Mouse (Mus musculus) ovary, postnatal 14 days (tissue): Measurements from ENCODE around the gene Slc25a27.

Source experiments
- DNase-seq: peaks from one replicate; pipeline ENCODE4 v3.0.0; 2022; ENCODE audit warnings: low spot score

The Slc25a27 gene

DNA sequence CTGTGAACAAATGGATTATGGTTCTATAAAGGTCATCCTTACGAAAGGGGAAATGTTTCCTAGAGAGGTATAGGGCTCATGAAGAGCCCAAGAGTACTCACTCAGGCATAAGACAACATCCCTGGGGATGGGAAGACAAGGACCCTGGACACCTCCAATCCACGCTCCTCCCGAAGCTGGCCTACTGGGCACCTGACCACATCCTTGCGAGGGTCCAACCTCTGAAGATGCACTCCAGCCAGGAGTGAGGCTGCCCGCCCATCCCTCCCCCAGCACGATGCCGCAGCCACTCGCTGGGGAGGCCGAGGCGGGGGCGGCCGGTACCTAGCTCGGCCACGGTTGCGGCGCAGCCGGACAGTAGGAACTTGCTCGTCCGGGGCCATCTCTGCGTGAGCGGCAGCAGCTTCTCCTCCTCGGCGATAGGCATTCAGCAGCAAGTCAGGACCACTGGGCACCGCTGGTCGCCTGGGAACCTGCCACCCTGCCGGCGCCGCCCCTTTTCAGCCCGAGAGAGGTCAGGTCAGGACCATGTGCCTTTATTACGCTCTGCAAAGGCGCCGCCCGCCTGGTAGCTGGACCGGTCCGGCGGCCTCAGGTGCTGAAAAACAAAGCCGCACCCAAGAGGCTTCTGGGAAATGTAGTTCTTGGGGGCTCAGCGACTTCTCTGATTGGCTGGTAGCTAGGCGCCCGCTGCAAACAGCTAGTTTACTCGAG lies at the start of gene Slc25a27:
Gene Slc25a27 (minus strand): TSS at position 639 of the 714 bp plus-strand sequence.
- peak; percentile 68 for DNase-seq

DNA sequence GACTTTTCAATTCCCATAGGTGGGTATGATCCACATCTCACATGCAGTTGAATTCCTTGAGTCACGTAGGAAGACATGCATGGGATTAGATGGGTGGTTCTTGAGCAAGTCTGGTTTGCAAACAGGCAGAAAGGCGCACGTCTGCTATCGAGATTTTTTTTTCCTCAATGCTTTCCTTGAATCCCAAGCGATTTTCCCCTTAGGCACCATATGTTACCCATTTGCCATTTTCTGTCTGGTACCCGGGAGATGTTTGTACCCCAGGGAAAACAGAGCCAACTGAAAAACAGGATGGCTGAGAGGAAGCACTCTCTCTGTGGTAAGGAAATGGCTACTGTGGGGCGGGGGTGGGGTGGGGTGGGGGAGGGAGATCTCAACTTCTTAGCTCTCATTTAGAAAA lies 49.6 kb upstream of the Slc25a27 start:
- no peak for DNase-seq

DNA sequence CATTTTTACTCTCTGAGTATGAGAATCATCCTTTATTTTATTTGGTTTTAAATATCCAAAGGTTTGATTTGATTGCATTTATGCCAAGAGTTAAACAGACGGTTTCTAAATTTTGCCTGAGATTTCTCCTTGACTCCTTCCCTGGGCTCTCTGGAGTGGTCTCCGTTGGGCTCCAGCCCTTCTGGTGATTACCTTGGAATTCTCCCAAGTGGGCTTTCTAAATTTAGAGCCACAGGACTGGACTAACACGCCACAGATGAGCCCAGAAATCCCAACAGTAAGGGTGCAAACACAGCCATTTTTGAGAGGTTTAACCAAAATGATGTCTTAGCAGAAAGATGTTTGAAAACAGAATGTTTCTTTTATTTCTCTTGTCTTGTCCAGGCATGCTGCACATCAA lies 47.2 kb upstream of the Slc25a27 start:
- no peak for DNase-seq

DNA sequence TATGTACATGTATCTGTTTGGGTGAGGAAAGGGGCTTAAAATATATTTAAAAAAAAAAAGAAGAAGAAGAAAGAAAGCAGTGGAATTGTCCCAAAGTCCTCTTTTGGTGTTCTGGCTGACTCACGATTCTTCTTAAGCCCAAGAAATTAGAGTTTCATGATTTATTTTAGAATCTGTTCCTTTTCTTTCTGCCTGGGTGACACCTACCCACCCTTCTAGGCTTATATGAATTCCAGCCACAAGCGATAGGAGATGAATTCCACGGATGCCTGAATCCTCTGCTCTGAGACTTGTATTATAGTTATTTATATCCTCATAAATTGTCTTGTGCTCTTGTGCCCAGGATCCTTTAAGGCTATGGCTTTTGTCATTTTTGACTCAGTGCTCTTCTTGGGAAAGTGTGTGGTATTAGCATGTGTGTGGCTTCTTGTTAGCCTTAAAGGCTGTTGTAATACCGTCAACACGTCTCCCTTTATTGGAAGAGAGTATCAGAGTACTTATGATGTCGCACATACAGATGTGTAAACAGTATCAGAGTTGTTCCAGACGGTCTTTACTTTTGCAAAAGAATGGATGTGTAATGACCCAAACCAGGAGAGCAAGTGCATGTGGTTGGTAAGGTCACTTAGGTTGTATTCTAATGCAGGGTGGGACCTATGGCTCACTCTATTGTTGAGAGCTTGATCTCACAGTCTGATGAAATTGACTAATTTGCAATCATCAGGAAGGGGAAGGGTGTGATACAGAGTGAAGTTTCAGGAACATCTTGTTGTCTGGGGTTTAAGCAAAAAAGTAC lies 44.7 kb upstream of the Slc25a27 start:
- DNase-seq: no peak

DNA sequence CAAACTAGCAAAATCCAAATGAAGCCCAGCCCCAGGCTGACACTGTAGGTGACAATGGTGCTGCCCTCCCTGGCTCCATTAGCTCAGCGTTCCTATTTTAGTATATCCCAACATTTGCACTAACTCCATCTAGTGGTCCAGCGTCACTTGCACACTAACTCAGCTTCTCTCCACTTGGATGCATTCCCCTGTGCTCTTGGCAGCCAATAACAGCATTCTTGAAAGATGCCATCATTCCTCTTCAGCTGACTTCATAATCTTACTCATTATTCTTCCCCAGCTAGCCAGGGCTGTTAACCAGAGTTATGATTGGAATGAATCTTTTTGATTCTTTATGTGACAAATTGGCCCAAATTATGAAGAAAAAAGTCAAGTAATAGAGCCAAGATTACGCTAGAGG lies 40.2 kb upstream of the Slc25a27 start:
- DNase-seq: no peak

DNA sequence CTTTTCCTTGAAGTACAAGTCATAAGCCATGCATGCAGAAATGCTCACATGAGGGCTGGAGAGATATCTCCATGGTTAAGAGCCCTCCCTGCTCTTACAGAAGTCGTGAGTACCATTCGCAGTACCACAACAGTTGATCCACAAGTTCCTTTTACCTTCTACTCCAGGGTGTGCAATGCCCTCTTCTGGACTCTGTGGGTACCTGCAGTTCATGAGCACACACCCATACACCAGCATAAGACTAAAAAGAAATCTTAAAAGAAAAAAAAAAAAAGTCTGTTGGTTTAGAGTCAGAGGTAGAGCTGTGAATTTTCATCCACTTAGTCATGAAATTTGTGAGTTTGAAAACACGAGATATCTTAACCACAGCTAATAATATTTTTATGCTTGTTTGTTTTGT lies 39.7 kb upstream of the Slc25a27 start:
- DNase-seq: no peak

DNA sequence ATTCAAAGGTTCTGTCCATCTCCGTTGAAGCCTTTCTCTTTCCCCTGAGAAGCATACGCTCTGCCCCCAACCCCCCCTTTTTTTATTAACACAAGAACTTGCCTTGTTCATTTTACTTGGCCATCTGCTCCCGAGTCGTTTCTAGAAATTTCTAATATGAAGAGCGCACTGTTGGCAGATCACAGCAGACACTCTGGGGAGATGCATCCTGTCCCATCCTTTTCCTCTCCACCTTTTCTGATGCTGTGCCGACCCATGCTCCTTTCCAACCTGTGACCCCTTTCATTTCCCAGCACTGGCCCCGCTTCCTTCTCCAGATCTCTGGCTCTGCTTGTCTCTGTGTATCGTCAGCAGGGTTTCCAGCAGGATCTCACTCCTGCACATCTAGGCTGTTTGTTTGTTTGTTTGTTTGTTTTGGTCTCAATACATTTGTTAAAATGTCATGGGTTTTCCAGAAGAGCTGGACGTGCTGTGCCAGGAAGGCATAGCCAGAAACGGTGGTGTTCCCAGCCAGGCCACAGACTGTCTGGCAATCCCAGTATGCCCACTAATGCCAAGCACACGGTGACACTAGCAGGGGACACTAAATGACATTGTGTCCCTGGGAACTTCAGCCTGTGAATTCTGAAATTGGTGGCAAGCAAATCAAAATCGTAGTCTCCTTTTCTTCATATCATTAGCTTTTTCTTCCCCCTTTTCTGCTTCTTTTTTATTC lies 37.4 kb upstream of the Slc25a27 start:
- DNase-seq: no peak

DNA sequence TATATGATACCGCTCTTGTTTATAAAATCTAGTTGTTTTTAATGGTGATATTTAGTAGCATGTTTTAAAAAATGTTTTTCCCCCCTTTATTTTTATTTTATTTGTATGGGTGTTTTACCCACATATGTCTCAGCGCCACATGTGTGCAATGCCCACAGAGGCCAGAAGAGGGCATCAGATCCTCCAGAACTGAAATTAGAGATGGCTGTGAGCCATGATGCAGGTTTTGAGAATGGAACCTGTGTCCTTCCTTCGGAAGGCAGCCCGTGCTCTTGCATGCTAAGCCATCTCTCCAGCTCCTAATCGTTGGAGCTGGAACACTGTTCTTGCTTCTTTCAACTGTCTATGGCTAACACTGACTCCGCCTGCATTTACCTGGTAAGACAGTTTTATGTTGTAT lies 34.0 kb upstream of the Slc25a27 start:
- peak; percentile 49 for DNase-seq

DNA sequence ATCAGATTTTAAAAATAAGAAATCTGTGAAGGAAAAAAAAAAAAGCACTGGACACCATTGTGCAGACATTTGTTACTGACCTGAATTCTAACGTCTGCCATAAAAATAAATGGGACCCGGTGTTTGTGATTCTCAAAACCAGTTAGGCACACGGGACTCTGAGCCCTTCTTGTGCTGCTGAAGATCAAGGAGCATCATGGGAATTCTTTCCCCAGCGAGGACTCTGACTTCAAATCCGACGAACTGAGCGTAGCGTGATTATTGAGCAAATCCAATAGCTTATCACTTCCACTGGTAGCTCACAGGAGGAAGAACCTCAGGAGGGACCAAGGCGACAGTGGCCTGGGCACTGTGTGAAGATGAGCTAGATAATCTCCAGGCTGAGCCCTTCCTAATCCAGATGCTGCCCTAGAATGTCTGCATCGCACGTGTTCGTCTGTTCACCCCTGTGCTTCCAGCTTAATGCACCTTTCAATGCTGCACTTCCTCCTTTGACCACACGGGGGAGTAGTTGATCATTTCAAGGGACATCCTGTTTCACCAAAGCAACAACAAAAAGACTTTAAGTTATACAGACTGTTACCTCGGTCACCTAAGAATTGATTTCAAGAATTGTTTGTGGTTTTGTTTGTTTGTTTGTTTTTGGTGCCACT lies 32.1 kb upstream of the Slc25a27 start:
- DNase-seq: peak; percentile 68

DNA sequence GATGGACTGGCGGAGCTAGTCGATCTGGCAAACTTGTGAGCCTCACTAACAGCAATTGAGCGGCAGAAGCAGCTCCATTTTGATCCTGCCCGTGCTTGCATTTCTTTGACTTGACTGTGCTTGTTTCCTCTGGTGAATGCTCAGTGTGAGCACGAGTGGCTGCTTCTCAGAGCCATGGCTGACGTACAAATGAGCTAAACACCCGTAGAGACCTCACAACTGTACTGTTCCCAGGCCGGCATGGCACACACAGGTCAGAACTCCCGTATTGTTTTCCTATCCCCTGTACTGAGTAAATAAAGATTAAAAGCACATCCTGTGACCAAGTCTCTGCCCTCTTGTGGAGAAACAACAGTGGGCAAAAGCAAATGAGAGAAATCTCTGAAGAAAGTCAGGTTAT lies 22.6 kb upstream of the Slc25a27 start:
- DNase-seq: no peak

DNA sequence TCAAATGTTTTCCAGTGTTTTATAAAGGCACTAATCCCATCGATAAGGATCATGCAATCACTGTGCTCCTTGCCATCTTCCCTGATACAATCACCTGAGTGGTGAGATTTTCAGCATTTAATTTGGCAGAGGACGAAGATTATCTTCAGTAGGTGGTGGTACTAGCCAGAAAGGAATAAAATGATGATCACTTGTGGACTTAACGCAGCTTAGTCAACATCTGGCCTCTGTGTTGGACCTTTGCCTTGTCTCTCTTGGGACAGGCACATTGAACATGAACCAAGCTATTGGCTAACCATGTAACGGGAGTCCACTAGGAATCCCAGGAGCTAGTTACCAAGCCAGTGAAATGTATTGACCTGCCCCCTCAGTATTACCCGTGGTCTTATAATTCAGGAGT lies 17.6 kb upstream of the Slc25a27 start:
- no peak for DNase-seq

DNA sequence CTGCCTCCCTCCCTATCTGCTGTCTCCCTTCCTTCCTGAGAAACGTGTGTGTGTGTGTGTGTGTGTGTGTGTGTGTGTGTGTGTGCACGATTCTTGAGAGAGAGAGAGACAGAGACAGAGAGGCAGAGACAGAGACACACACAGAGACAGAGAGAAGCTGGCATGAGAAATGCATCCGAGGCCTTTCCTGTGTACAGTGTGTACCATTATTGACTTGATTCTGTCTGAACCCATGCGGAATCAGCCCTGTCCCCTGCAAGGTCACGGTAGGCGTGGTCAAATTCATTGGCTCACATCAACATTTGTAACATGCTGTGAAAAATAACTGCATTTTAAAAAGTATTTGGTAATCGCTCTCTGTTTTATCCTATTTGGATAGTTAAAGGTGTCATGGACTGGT lies 17.1 kb upstream of the Slc25a27 start:
- no peak for DNase-seq

DNA sequence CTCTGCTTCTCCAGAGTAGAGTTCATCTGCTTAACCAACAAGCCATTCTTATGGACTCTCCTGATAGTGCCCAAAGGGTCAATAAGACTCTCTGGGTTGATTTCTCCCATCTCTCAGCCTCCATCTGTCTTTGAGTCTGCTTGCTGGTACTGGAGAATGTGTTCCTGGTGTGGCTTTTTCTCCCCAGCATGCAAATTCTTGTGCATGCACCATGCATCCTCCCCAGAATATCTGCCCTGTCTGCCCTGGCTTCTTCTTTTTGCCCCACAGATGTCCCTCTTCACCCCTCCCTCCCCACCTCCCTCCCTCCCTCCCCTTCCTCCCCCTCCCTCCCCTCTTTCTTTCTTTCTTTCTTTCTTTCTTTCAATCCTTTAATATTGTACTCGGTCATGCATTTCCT lies 10.3 kb upstream of the Slc25a27 start:
- no peak for DNase-seq

DNA sequence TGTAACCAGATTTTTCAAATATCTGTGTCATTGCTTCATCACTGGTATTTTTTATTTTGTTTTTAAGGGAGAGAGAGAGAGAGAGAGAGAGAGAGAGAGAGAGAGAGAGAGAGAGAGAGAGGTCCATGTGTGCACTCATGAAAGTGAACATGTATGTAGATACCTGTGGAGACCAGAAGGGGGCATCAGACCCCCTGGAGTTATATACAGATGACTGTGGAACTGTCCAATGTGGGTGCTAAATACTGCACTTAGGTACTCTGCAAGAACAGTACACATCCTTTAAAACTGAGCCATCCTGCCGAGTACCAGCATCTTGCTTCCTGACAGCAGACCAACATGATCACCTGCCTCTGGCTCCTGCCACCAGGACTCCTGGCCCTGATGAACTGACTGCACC lies 9.2 kb upstream of the Slc25a27 start:
- no peak for DNase-seq

DNA sequence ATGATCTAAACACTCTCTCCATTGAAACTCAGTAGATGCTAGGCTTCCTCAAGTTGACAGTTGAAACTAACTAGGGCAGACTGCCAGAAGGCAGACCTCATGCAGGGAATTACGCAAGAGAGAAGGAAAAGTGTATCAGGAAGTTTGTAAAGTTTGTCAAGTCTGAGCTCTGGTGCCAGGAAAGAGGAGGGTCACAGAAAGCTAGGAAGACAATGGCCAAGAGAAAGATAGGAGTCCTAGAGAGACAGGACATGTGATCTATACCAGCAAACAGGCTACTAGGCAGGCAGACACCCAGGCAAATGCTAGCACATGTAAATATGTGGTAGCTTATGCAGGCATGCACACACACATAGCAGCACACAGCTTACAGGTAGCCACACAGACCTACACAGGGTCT lies 8.2 kb upstream of the Slc25a27 start:
- DNase-seq: peak; percentile 23

DNA sequence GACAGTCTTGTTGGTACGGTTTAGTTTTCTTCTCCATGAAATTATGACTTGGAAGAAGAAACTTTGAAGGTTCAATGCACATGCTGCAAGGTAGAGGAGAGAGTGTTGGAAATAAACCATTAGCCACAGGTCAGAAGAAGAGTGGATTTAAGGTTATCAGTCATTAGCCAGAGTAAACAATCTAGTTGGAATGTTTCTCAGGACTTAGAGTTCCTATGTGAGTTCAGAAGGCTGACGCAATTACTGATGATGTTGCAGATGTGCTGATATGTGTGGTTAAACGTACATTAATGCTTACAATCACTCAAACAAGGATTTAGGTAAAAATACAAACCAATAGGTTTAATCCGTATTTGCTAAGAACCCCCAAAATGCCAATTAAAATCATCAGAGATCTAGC lies 4.9 kb upstream of the Slc25a27 start:
- DNase-seq: no peak

DNA sequence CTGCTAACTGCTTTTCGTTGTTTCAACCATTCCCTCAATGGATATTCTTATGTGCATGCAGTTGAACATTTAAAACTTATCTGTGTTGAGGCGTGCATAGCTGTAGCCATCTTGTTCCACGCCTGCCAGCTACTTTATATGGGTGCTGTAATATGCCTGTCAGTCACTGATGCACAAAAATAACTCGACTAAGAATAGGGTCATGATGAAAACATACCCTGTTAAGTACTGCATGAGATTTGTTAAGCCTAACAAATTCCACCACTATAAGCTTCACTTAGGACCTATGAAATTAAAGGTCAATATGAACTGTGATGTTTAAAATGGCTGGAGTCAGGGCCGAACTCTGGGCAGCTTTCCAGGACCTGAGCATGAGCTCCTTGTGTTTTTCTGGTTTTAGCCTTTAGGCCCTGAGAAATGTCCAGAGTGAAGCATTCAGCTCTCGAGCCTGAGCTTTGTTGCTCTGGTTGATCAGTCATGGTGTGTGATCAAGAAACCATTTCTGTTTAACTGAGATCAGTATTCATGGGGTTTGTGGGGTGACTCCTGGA lies 2.2 kb upstream of the Slc25a27 start:
- no peak for DNase-seq

DNA sequence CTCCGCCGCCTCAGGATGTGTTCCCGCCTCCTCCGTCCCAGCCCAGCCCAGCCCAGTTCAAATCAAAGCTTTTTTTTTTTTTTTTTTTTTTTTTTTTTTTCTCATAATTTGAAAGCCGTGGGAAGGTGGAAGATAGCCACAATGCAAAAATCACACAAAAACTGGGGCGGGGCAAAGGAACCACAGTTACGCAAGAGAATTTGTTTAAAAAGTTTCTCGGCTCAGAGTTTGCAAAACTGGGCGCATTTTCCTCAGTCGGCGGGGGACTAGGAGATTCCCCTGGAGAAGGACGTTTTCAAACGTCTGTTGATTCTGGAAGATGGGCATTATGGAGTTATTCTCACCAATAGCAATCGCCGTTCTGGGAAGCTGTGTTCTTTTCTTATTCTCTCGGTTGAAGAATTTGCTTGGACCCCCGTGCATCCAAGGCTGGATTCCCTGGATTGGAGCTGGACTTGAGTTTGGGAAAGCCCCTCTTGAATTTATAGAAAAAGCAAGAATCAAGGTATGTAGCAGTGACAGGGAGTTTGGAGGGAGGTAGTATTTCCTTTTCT lies 353 bp upstream of the Slc25a27 start, which contains the start of gene Cyp39a1:
Gene Cyp39a1 (plus strand): TSS at position 136 of the 554 bp plus-strand sequence.
- no peak for DNase-seq

DNA sequence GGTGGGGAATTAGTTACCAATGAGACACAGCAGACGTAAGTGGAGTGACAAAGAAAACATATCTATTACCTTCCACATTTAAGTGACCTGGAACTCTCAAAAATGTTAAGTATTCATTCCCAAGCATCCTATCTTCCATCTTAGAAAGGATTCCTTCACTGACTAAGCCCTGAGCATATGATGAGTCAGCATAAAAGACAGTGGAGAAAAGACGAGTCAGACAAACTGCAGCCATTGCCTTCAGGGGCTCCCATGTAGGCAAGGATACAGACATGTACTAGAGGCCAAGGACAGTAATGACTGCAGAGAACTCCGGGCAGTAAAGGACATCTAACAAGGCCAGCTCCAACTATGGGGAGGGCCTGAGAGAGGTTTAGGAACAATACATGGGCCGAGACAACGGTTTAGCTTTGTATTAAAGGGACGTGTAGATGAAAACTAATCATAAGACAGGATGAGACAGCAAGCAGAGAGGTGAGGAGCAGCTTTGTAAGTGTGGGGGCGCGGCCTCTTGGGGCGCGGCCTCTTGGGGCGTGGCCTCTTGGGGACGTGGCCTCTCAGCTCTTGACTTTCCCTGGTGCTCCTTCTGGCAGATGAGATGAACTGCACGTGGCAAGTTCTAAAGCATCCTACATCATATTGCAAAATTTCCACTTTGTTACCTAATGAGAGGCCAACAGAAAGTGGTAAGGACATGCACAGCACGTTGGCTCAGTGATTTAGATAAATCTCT lies 15.5 kb downstream of the Slc25a27 start:
- DNase-seq: no peak

DNA sequence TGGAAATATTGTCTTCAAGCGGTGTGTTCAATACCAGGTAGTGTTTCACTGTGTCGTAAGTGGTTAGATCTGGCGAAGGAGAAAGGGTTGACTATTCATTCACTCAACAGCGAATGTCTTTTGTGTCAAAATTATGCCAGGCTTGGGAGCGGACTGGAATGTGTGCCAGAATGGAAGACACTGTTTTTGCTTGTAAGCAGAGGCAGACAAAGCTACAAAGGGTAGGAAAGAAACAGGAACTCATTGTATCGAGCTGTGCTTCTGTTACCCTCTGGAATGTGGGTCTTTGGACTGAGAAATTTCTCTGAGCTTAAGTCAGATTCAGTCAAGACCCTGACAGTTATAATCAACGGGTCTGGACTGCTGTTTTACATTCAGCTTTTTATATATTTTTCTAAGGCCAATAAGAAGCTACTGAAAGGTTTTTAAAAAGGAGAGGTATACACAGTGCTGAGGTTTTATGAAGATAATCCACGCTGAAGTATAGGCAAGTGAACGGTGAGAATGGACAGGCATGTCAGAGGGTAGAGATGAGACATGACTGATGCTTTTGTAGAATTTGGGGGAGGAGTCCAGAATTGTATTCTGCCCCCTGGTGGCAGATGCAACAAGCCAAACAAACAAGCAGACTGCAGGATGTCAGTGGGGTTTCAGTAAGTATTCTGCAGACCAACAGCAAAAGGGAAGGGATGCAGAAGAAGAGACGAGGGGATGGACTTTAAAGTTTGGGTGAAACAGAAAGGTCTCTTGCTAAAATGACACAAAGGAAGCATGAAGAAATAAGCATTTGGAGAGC lies 17.2 kb downstream of the Slc25a27 start:
- DNase-seq: no peak
